Mouse (Mus musculus) liver, adult 2 months (tissue): Measurements from ENCODE around the gene Kcnq2. TPM values are rescaled to one million over a fixed set of nuclear protein-coding genes. Genes with fewer than 3 reads are reported as not detected.

Experiments used
- DNase-seq: peaks from one replicate; pipeline ENCODE4 v3.0.0-alpha.2; 2011; ENCODE audit warnings: low read depth, low spot score; ENCODE audit errors: extremely low read depth
- H3K27ac ChIP-seq: fragments of 200-500 bp; replicated peaks from 2 replicates; pipeline ENCODE4 v1.5.1; 2012; ENCODE audit warnings: low read depth, mild to moderate bottlenecking, control low read depth, inconsistent platforms, low read length; ENCODE audit not compliant: insufficient read depth
- H3K27me3 ChIP-seq: fragments of 200-500 bp; 2 replicates; pipeline ENCODE4 v1.6.1; 2012; ENCODE audit warnings: mild to moderate bottlenecking, moderate library complexity, low read length, inconsistent platforms; ENCODE audit not compliant: control insufficient read depth, insufficient read depth
- H3K36me3 ChIP-seq: fragments of 200-500 bp; 2 replicates; pipeline ENCODE4 v1.6.1; 2012; ENCODE audit warnings: low read length, inconsistent platforms; ENCODE audit not compliant: control insufficient read depth, insufficient read depth
- H3K4me1 ChIP-seq: fragments of 200-500 bp; 2 replicates; pipeline ENCODE4 v1.6.1; 2011; ENCODE audit warnings: low read length; ENCODE audit not compliant: control insufficient read depth, insufficient read depth
- H3K4me3 ChIP-seq: fragments of 200-500 bp; 2 replicates; pipeline ENCODE4 v1.5.1; 2011; ENCODE audit warnings: low read depth, mild to moderate bottlenecking, control low read depth, low read length, moderate library complexity; ENCODE audit not compliant: insufficient read depth
- H3K79me2 ChIP-seq: fragments of 200-500 bp; 2 replicates; pipeline ENCODE4 v1.6.1; 2012; ENCODE audit warnings: inconsistent platforms, mild to moderate bottlenecking, low read length, moderate library complexity; ENCODE audit not compliant: control insufficient read depth, insufficient read depth
- H3K9ac ChIP-seq: fragments of 200-500 bp; 2 replicates; pipeline ENCODE4 v1.6.1; 2012; ENCODE audit warnings: low read depth, mild to moderate bottlenecking, control low read depth, inconsistent platforms, low read length
- CTCF ChIP-seq: fragments of 200-500 bp; IDR thresholded peaks from 2 replicates; pipeline ENCODE4 v1.5.1; 2011; ENCODE audit warnings: low read depth, low read length, control low read depth
- POLR2A ChIP-seq: fragments of 200-500 bp; IDR thresholded peaks from 2 replicates; pipeline ENCODE4 v1.6.1; 2011; ENCODE audit warnings: low read length, control low read depth; ENCODE audit not compliant: insufficient read depth; ENCODE audit errors: extremely low read depth
- WGBS: fragments of 180-500 bp; shearing (Covaris S2); methylation state at CpG from one replicate; pipeline ENCODE4 v1.1.7; 2018; 5-methylcytosine and 5-hydroxymethylcytosine counted together
- polyA plus RNA-seq: library from polyadenylated mRNA; depleted of rRNA; stranded (reverse); fragments of >200 nt; gene quantifications from 2 replicates; pipeline ENCODE4 v1.2.3, GENCODE M21; 2012
- total RNA-seq: library from RNA; depleted of rRNA; stranded (reverse); fragments of >200 nt; gene quantifications from 2 replicates; pipeline ENCODE4 v1.2.3, GENCODE M21; 2014

The Kcnq2 gene
- total and polyA plus RNA-seq, 2 experiments = not detected

GRCm38 (mm10) chr2:181135446-181135818, 332 bp upstream of the Kcnq2 start:
- H3K79me2 ChIP-seq = no peaks in the 10 kb centered on the region
- no peak for TF ChIP-seq CTCF
- TF ChIP-seq POLR2A = no peak
- H3K36me3 ChIP-seq = no peaks in the 10 kb centered on the region
- WGBS = 19% methylated on average over 4 of the region's 4 CpGs
- H3K4me1 ChIP-seq = no peaks in the 10 kb centered on the region
- no peak overlapping the region for H3K9ac ChIP-seq
- peaks cover 7% of the 10 kb centered on the region for H3K27me3 ChIP-seq
- DNase-seq = no peak
- H3K4me3 ChIP-seq = no peak overlapping the region
- H3K27ac ChIP-seq = no peak overlapping the region

- peaks cover 7% of the 10 kb centered on the region for H3K27me3 ChIP-seq
These were observed 1.1 kb downstream of the Kcnq2 start for GRCm38 (mm10) chr2:181133837-181134590.

GRCm38 (mm10) chr2:181130245-181130644, 4.9 kb downstream of the Kcnq2 start:
- Histone ChIP-seq H3K4me3 (no peak overlapping the region), H3K9ac (no peak overlapping the region), H3K36me3 (no peaks in the 10 kb centered on the region), H3K27me3 (peaks cover 7% of the 10 kb centered on the region), H3K4me1 (no peaks in the 10 kb centered on the region), H3K79me2 (no peaks in the 10 kb centered on the region), H3K27ac (no peak overlapping the region)
- 66% methylated on average over 4 of the region's 4 CpGs for WGBS
- no peak for TF ChIP-seq CTCF
- no peak for TF ChIP-seq POLR2A
- DNase-seq = no peak

More at GRCm38 (mm10) chr2:181133837-181134590, 1.1 kb downstream of the Kcnq2 start:
- no peaks in the 10 kb centered on the region for H3K79me2 ChIP-seq
- no peak for DNase-seq
- H3K4me1 ChIP-seq = no peaks in the 10 kb centered on the region
- no peaks in the 10 kb centered on the region for H3K36me3 ChIP-seq
- WGBS = 14% methylated on average over 21 of the region's 22 CpGs
- H3K4me3 ChIP-seq = no peak overlapping the region
- TF ChIP-seq CTCF (no peak), POLR2A (no peak)
- H3K27ac ChIP-seq = no peak overlapping the region
- H3K9ac ChIP-seq = no peak overlapping the region

- H3K4me1 ChIP-seq = no peaks in the 10 kb centered on the region
- DNase-seq = no peak
- TF ChIP-seq CTCF = no peak
- TF ChIP-seq POLR2A = no peak
- WGBS = 69% methylated on average over 4 of the region's 4 CpGs
- H3K4me3 ChIP-seq = no peak overlapping the region
- H3K79me2 ChIP-seq = no peaks in the 10 kb centered on the region
- H3K9ac ChIP-seq = no peak overlapping the region
- no peaks in the 10 kb centered on the region for H3K36me3 ChIP-seq
- no peak overlapping the region for H3K27ac ChIP-seq
- H3K27me3 ChIP-seq = no peaks in the 10 kb centered on the region; the same call in 1 of the 2 replicates
These were observed 6.1 kb downstream of the Kcnq2 start for GRCm38 (mm10) chr2:181128963-181129362.

GRCm38 (mm10) chr2:181127786-181128185, 7.3 kb downstream of the Kcnq2 start:
- no peak overlapping the region for H3K9ac ChIP-seq
- H3K4me1 ChIP-seq = no peaks in the 10 kb centered on the region
- no peak for DNase-seq
- H3K27me3 ChIP-seq = no peaks in the 10 kb centered on the region
- no peak overlapping the region for H3K27ac ChIP-seq
- TF ChIP-seq CTCF (no peak), POLR2A (no peak)
- no peaks in the 10 kb centered on the region for H3K79me2 ChIP-seq
- H3K4me3 ChIP-seq = no peak overlapping the region
- H3K36me3 ChIP-seq = no peaks in the 10 kb centered on the region
- WGBS = 52% methylated on average over 3 of the region's 3 CpGs
